Mouse (Mus musculus) bone marrow macrophage, adult 2 months (primary cell): ENCODE data around the gene Zfp358.

Experiments
- CTCF ChIP-seq: IDR thresholded peaks from 2 replicates; pipeline ENCODE4 v1.5.1; 2012; ENCODE audit warnings: low read depth, mild to moderate bottlenecking, low read length, moderate library complexity
- POLR2A ChIP-seq: IDR thresholded peaks from 2 replicates; pipeline ENCODE4 v1.6.1; 2012; ENCODE audit warnings: mild to moderate bottlenecking, low read depth, low read length, borderline replicate concordance

DNA sequence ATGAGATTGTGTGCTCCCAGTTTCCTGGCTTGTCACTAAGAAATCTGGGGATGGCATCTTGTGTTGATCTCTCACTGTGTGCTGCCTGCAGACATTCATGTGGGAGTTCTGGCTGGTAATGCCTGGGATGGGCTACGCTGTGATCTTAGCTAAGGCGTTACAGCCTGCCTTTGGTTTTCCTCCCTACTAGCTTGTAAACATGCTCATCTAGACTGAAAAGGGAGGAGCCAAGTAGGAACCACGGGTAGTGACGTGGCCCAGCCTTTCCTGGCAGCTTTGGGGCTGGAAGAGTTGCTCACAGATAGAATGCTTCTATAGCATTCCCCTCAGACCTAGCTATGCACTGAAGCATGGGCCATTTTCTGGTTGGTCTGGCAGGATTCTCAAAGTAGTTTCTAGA is 9.3 kb downstream of the Zfp358 start:
- no peak for TF ChIP-seq POLR2A
- no peak for TF ChIP-seq CTCF
